In genomic region chr3:100922506-100923375, GRCm38 (mm10) we compare ENCODE assay signal across 8 mouse cellular contexts. TPM values are rescaled to one million over a fixed set of nuclear protein-coding genes. Genes with fewer than 3 reads are reported as not detected.
DNase-seq lines count a peak whose midpoint lies in the region; ATAC-seq lines count a peak whose summit lies in the region.

No protein-coding gene starts in this region.

- peaks cover 15% of the 10 kb centered on the region for H3K4me1 ChIP-seq in hindbrain, embryonic 16.5 days (ENCODE audit: control insufficient read depth, insufficient read depth, low read depth, low read length)
- peaks cover 43% of the 10 kb centered on the region for H3K4me1 ChIP-seq in midbrain, embryonic 15.5 days

- H3K4me3 ChIP-seq in hindbrain, embryonic 16.5 days (ENCODE audit: low read length), result peak overlapping the region; percentile 66
- H3K4me3 ChIP-seq in midbrain, embryonic 15.5 days, result peak overlapping the region; percentile 64

- ATAC-seq in hindbrain, embryonic 16.5 days, result peak; percentile 58
- ATAC-seq in midbrain, embryonic 15.5 days (replicated peaks), result peak; percentile 71

- H3K36me3 ChIP-seq in hindbrain, embryonic 16.5 days (ENCODE audit: control insufficient read depth, insufficient read depth, low read length), result no peaks in the 10 kb centered on the region
- H3K36me3 ChIP-seq in midbrain, embryonic 15.5 days (replicated peaks), result no peaks in the 10 kb centered on the region

- peak overlapping the region; percentile 71 for H3K4me2 ChIP-seq in hindbrain, embryonic 16.5 days (ENCODE audit: low read length)
- peak overlapping the region; percentile 74 for H3K4me2 ChIP-seq in midbrain, embryonic 15.5 days

- 38% methylated on average over 28 of the region's 28 CpGs for WGBS in hindbrain, embryonic 16.5 days
- 38% methylated on average over 26 of the region's 28 CpGs for WGBS in midbrain, embryonic 15.5 days

- DNase-seq in frontal cortex, postnatal 10 days (ENCODE audit: low spot score in 2 of 2), result peak; percentile 22 to 28
- no peak for DNase-seq in frontal cortex, postnatal 25 days (ENCODE audit: low spot score in 2 of 2)
- peak; percentile 15 for DNase-seq in thymus, postnatal 14 days
- no peak for DNase-seq in thymus, postnatal 36 days
- no peak for DNase-seq in urinary bladder, postnatal 25 days (ENCODE audit: low spot score)
- DNase-seq in left cerebral cortex, adult 9 months (ENCODE audit: low spot score in 2 of 2), result no peak

- H3K9me3 ChIP-seq in hindbrain, embryonic 16.5 days (ENCODE audit: control insufficient read depth, low read length), result no peaks in the 10 kb centered on the region
- no peaks in the 10 kb centered on the region for H3K9me3 ChIP-seq in midbrain, embryonic 15.5 days

- peak overlapping the region; percentile 85 for H3K9ac ChIP-seq in hindbrain, embryonic 16.5 days (ENCODE audit: low read depth, low read length)
- H3K9ac ChIP-seq in midbrain, embryonic 15.5 days, result peak overlapping the region; percentile 73

- H3K27me3 ChIP-seq in hindbrain, embryonic 16.5 days (replicated peaks; ENCODE audit: control insufficient read depth, insufficient read depth, low read length), result no peaks in the 10 kb centered on the region
- H3K27me3 ChIP-seq in midbrain, embryonic 15.5 days (replicated peaks), result no peaks in the 10 kb centered on the region

- peak overlapping the region; percentile 89 for H3K27ac ChIP-seq in hindbrain, embryonic 16.5 days (ENCODE audit: low read depth, low read length)
- peak overlapping the region; percentile 87 for H3K27ac ChIP-seq in midbrain, embryonic 15.5 days

RNA-seq across cellular contexts. Expression of gene Trim45, which starts 0.7 kb away (rescaled TPM):
- polyA plus RNA-seq in hindbrain, embryonic 16.5 days (2015; fragmentation: Nextera tagmentation; extraction: Ambion mirVana), result 7.6 and 8.7 TPM in 2 replicates
- polyA plus RNA-seq in midbrain, embryonic 15.5 days (2015; fragmentation: Nextera tagmentation; extraction: Ambion mirVana), result 8.5 and 9.3 TPM in 2 replicates

RNA-seq across cellular contexts. Expression of gene Ttf2, which starts 46.7 kb away (rescaled TPM):
- 3.6 and 4.8 TPM in 2 replicates for polyA plus RNA-seq in hindbrain, embryonic 16.5 days (2015; fragmentation: Nextera tagmentation; extraction: Ambion mirVana)
- 3.9 and 4.3 TPM in 2 replicates for polyA plus RNA-seq in midbrain, embryonic 15.5 days (2015; fragmentation: Nextera tagmentation; extraction: Ambion mirVana)

Comparison
In these comparisons a context has a peak if more than half of its experiments do, and no peak if none do; other contexts are left out.
1. DNase-seq: peak in frontal cortex, postnatal 10 days (2 of 2) and thymus, postnatal 14 days (single experiment); none in frontal cortex, postnatal 25 days (0 of 2), thymus, postnatal 36 days (0 of 2), urinary bladder, postnatal 25 days (single experiment) and left cerebral cortex, adult 9 months (0 of 2).